Mouse (Mus musculus) kidney, postnatal 25 days (tissue): Measurements from ENCODE around the gene Uts2r.

Experiments
- DNase-seq, 2 experiments: peaks; one replicate each; pipeline ENCODE4 v3.0.0; 2021; ENCODE audit warnings: mixed read lengths in 2 of 2

Uts2r gene

GRCm38 (mm10) chr11:121163751-121164150 is 3.7 kb downstream of the Uts2r start:
- DNase-seq = no peak

- DNase-seq = no peak
Measured at GRCm38 (mm10) chr11:121173203-121173602, 13.1 kb downstream of the Uts2r start.

GRCm38 (mm10) chr11:121174234-121174633 is 14.2 kb downstream of the Uts2r start:
- no peak for DNase-seq

- DNase-seq = peak; percentile 59 to 68
Measured at GRCm38 (mm10) chr11:121176285-121177270, 16.5 kb downstream of the Uts2r start.

GRCm38 (mm10) chr11:121189681-121190080 is 29.6 kb downstream of the Uts2r start:
- DNase-seq = peak; percentile 64

- no peak for DNase-seq
Measured at GRCm38 (mm10) chr11:121192742-121193141, 32.7 kb downstream of the Uts2r start.

GRCm38 (mm10) chr11:121193415-121193814 is 33.3 kb downstream of the Uts2r start:
- no peak for DNase-seq

GRCm38 (mm10) chr11:121198622-121199021 is 38.6 kb downstream of the Uts2r start:
- DNase-seq = no peak

GRCm38 (mm10) chr11:121199851-121200250 is 39.8 kb downstream of the Uts2r start:
- DNase-seq = no peak

- DNase-seq = peak; percentile 36 to 80
Measured at GRCm38 (mm10) chr11:121200781-121201180, 40.7 kb downstream of the Uts2r start.

GRCm38 (mm10) chr11:121201436-121202198 is 41.5 kb downstream of the Uts2r start:
- peak; percentile 68 to 78 for DNase-seq

GRCm38 (mm10) chr11:121203859-121204160 is 43.7 kb downstream of the Uts2r start:
- DNase-seq = no peak

GRCm38 (mm10) chr11:121204161-121205006 is 44.3 kb downstream of the Uts2r start, which contains the start of the genes Hexdc and Ogfod3:
TSS of gene Hexdc (plus strand) at chr11:121204433.
TSS of gene Ogfod3 (minus strand) at chr11:121204711.
- DNase-seq = peak; percentile 98 to 99
